In genomic region chr5:21866311-21866712, GRCm38 (mm10) we compare ENCODE assay signal across 8 mouse cellular contexts. TPM values are rescaled to one million over a fixed set of nuclear protein-coding genes. Genes with fewer than 3 reads are reported as not detected.
A peak's percentile ranks its signal among the peaks of the same experiment; 100 is the strongest.
DNase-seq lines count a peak whose midpoint lies in the region; ATAC-seq and TF ChIP-seq lines count a peak whose summit lies in the region.

No protein-coding gene starts in this region.

- TF ChIP-seq POLR2A in brain, embryonic 14.5 days (IDR thresholded peaks at IDR 0.05; ENCODE audit: borderline replicate concordance, extremely low read depth, insufficient read depth, insufficient read length, poor library complexity, severe bottlenecking): no peak

- H3K9me3 ChIP-seq in forebrain, embryonic 13.5 days (replicated peaks): no peaks in the 10 kb centered on the region
- H3K9me3 ChIP-seq in midbrain, embryonic 14.5 days (ENCODE audit: control insufficient read depth, low read length): no peaks in the 10 kb centered on the region

- H3K27ac ChIP-seq in forebrain, embryonic 13.5 days: no peak overlapping the region
- 0 out of 2 replicates have a peak overlapping the region, but pooled peaks have one; percentile 14 for H3K27ac ChIP-seq in midbrain, embryonic 14.5 days (replicated peaks; ENCODE audit: low read depth, low read length)

- H3K4me2 ChIP-seq in forebrain, embryonic 13.5 days: peak overlapping the region; percentile 65
- peak overlapping the region; percentile 62 for H3K4me2 ChIP-seq in midbrain, embryonic 14.5 days (ENCODE audit: low read length)

- ATAC-seq in frontal cortex, adult (ENCODE audit: low TSS enrichment): peak; percentile 99
- ATAC-seq in forebrain, embryonic 13.5 days: peak; percentile 92
- peak; percentile 78; the same call in 1 of the 2 replicates for ATAC-seq in midbrain, embryonic 14.5 days (ENCODE audit: low FRiP score, low TSS enrichment)
- ATAC-seq in granulocyte monocyte progenitor cell, adult 5-6 weeks (replicated peaks; ENCODE audit: poor library complexity, severe bottlenecking): no peak

- H3K27me3 ChIP-seq in forebrain, embryonic 13.5 days: peaks cover 7% of the 10 kb centered on the region; the same call in 1 of the 2 replicates
- H3K27me3 ChIP-seq in midbrain, embryonic 14.5 days (ENCODE audit: control insufficient read depth, insufficient read depth, low read length): no peaks in the 10 kb centered on the region

- H3K36me3 ChIP-seq in forebrain, embryonic 13.5 days (ENCODE audit: poor library complexity, severe bottlenecking): no peaks in the 10 kb centered on the region
- no peaks in the 10 kb centered on the region for H3K36me3 ChIP-seq in midbrain, embryonic 14.5 days (ENCODE audit: control insufficient read depth, insufficient read depth, low read length)

- no peak for TF ChIP-seq CTCF in brain, embryonic 14.5 days (IDR thresholded peaks at IDR 0.05; ENCODE audit: borderline replicate concordance, extremely low read depth, insufficient read depth, insufficient read length)

- H3K9ac ChIP-seq in forebrain, embryonic 13.5 days: no peak overlapping the region
- H3K9ac ChIP-seq in midbrain, embryonic 14.5 days (replicated peaks; ENCODE audit: low read length): no peak overlapping the region

- DNase-seq in frontal cortex, postnatal 25 days (ENCODE audit: low spot score in 2 of 2): no peak
- peak; percentile 83 for DNase-seq in brain, embryonic 14.5 days (ENCODE audit: low read depth)
- DNase-seq in layer of hippocampus, adult 9-11 months: peak; percentile 28
- DNase-seq in midbrain, embryonic 14.5 days: peak; percentile 76
- no peak for DNase-seq in MN1 (ENCODE audit: low spot score)

- peaks cover 13% of the 10 kb centered on the region for H3K4me1 ChIP-seq in forebrain, embryonic 13.5 days
- H3K4me1 ChIP-seq in midbrain, embryonic 14.5 days (ENCODE audit: control insufficient read depth, insufficient read depth, low read length): peaks cover 6% of the 10 kb centered on the region

- 5% methylated on average over 6 of the region's 6 CpGs for WGBS in forebrain, embryonic 13.5 days
- 4% methylated on average over 6 of the region's 6 CpGs for WGBS in midbrain, embryonic 14.5 days

- H3K4me3 ChIP-seq in forebrain, embryonic 13.5 days: peak overlapping the region; percentile 34
- peak overlapping the region; percentile 33 for H3K4me3 ChIP-seq in midbrain, embryonic 14.5 days (replicated peaks; ENCODE audit: low read depth, low read length)

RNA-seq across cellular contexts. Expression of gene Slc26a5, which starts 0.9 kb away (rescaled TPM):
- polyA plus RNA-seq in brain, embryonic 14.5 days (2012; rRNA removed): 0.10 TPM in 2 replicates
- polyA plus RNA-seq in forebrain, embryonic 13.5 days (2015; fragmentation: Nextera tagmentation; extraction: Ambion mirVana): 0.05 and 0.08 TPM in 2 replicates
- polyA plus RNA-seq in midbrain, embryonic 14.5 days (2014; fragmentation: Nextera tagmentation; extraction: Ambion mirVana): 0.23 and 0.34 TPM in 2 replicates
- total RNA-seq in granulocyte monocyte progenitor cell, adult 5-6 weeks (2014; fragmentation: Nextera tagmentation): not detected in 2 replicates
- total RNA-seq in granulocyte monocyte progenitor cell, adult 5-6 weeks (2017): not detected in 2 replicates

Comparison
In these comparisons a context has a peak if more than half of its experiments do, and no peak if none do; other contexts are left out.
1. DNase-seq: peak in brain, embryonic 14.5 days (single experiment), layer of hippocampus, adult 9-11 months (single experiment) and midbrain, embryonic 14.5 days (single experiment); none in frontal cortex, postnatal 25 days (0 of 2) and MN1 (single experiment).